8 mouse cellular contexts compared by ENCODE assay signal in genomic region chr7:64326892-64327291, GRCm38 (mm10). TPM values are rescaled to one million over a fixed set of nuclear protein-coding genes. Genes with fewer than 3 reads are reported as not detected.
DNase-seq lines count a peak whose midpoint lies in the region; ATAC-seq and TF ChIP-seq lines count a peak whose summit lies in the region.

No protein-coding gene starts in this region.

- H3K4me3 ChIP-seq in cortical plate, adult 2 months (ENCODE audit: insufficient read depth, low read length): no peak overlapping the region
- no peak overlapping the region for H3K4me3 ChIP-seq in midbrain, embryonic 14.5 days (replicated peaks; ENCODE audit: low read depth, low read length)
- H3K4me3 ChIP-seq in small intestine, adult 2 months (ENCODE audit: low read depth, low read length): no peak overlapping the region

- H3K4me1 ChIP-seq in cortical plate, adult 2 months (ENCODE audit: control insufficient read depth, insufficient read depth, low read length): no peaks in the 10 kb centered on the region
- no peaks in the 10 kb centered on the region for H3K4me1 ChIP-seq in midbrain, embryonic 14.5 days (ENCODE audit: control insufficient read depth, insufficient read depth, low read length)
- H3K4me1 ChIP-seq in small intestine, adult 2 months (ENCODE audit: control insufficient read depth, insufficient read depth, insufficient read length, low read length): no peaks in the 10 kb centered on the region

- H3K36me3 ChIP-seq in midbrain, embryonic 14.5 days (ENCODE audit: control insufficient read depth, insufficient read depth, low read length): peaks cover 29% of the 10 kb centered on the region
- H3K36me3 ChIP-seq in small intestine, adult 2 months (ENCODE audit: control insufficient read depth, insufficient read depth, low read length): peaks cover 17% of the 10 kb centered on the region

- no peaks in the 10 kb centered on the region for H3K27me3 ChIP-seq in midbrain, embryonic 14.5 days (ENCODE audit: control insufficient read depth, insufficient read depth, low read length)
- no peaks in the 10 kb centered on the region for H3K27me3 ChIP-seq in small intestine, adult 2 months (ENCODE audit: control insufficient read depth, insufficient read depth, low read length)

- ATAC-seq in midbrain, embryonic 14.5 days (ENCODE audit: low FRiP score, low TSS enrichment): peak; percentile 58

- no peak overlapping the region for H3K9ac ChIP-seq in midbrain, embryonic 14.5 days (replicated peaks; ENCODE audit: low read length)

- intact Hi-C loops in left cerebral cortex, postnatal 4 days (cut with DNase I): loop anchor here (10.0 kb wide), 1 partner anchor 162 kb away; no protein-coding TSS in a partner anchor

- WGBS in midbrain, embryonic 14.5 days: 16% methylated on average over 1 of the region's 1 CpGs
- WGBS in small intestine, adult 2 months: 14% methylated on average over 1 of the region's 1 CpGs

- no peak for TF ChIP-seq POLR2A in cortical plate, adult 2 months (IDR thresholded peaks at IDR 0.05; ENCODE audit: extremely low read depth, insufficient read depth, low read length)
- no peak for TF ChIP-seq POLR2A in small intestine, adult 2 months (IDR thresholded peaks at IDR 0.05; ENCODE audit: low read depth, low read length)

- H3K9me3 ChIP-seq in midbrain, embryonic 14.5 days (ENCODE audit: control insufficient read depth, low read length): no peaks in the 10 kb centered on the region

- peak; percentile 80 for TF ChIP-seq CTCF in cortical plate, adult 2 months (IDR thresholded peaks at IDR 0.05; ENCODE audit: extremely low read depth, insufficient read depth, low read length)
- peak; percentile 77; the same call in 1 of the 2 replicates for TF ChIP-seq CTCF in small intestine, adult 2 months (IDR thresholded peaks at IDR 0.05; ENCODE audit: extremely low read depth, insufficient read length, insufficient replicate concordance, low read depth, low read length)

- H3K27ac ChIP-seq in cortical plate, adult 2 months (ENCODE audit: insufficient read depth, low read length): no peak overlapping the region
- no peak overlapping the region for H3K27ac ChIP-seq in midbrain, embryonic 14.5 days (replicated peaks; ENCODE audit: low read depth, low read length)
- no peak overlapping the region for H3K27ac ChIP-seq in small intestine, adult 2 months (ENCODE audit: insufficient read depth, low read depth, low read length)

- DNase-seq in adrenal gland, adult 18-20 months (ENCODE audit: low spot score in 2 of 2): peak; percentile 83 to 86
- peak; percentile 85 for DNase-seq in gastrocnemius, postnatal 10 days
- DNase-seq in kidney, adult 11 months: peak; percentile 55
- peak; percentile 87 for DNase-seq in left cerebral cortex, postnatal 4 days
- peak; percentile 88 for DNase-seq in midbrain, embryonic 14.5 days
- DNase-seq in MN1 (ENCODE audit: low spot score): no peak

- no peak overlapping the region for H3K4me2 ChIP-seq in midbrain, embryonic 14.5 days (ENCODE audit: low read length)

RNA-seq across cellular contexts. Expression of gene Mtmr10, which starts 39.4 kb away (rescaled TPM):
- total RNA-seq in adrenal gland, adult 18-20 months (2021): 10 to 100 TPM; 25.8 to 30.5 TPM
- polyA plus RNA-seq in cortical plate, adult 2 months (2012; rRNA removed): 11.6 and 11.9 TPM in 2 replicates
- total RNA-seq in gastrocnemius, postnatal 10 days (2021): 10 to 100 TPM; 15.5 to 16.4 TPM
- 10 to 100 TPM; 10.5 to 11.8 TPM for total RNA-seq in left cerebral cortex, postnatal 4 days (2021)
- polyA plus RNA-seq in midbrain, embryonic 14.5 days (2014; fragmentation: Nextera tagmentation; extraction: Ambion mirVana): 7.5 and 13.1 TPM in 2 replicates
- polyA plus RNA-seq in small intestine, adult 2 months (2012; rRNA removed): 1.5 and 2.0 TPM in 2 replicates

RNA-seq across cellular contexts. Expression of gene Fan1, which starts 47.0 kb away (rescaled TPM):
- 1 to 10 TPM; 5.5 to 5.8 TPM for total RNA-seq in adrenal gland, adult 18-20 months (2021)
- polyA plus RNA-seq in cortical plate, adult 2 months (2012; rRNA removed): 4.1 and 4.3 TPM in 2 replicates
- 1 to 10 TPM; 7.1 to 7.5 TPM for total RNA-seq in gastrocnemius, postnatal 10 days (2021)
- total RNA-seq in left cerebral cortex, postnatal 4 days (2021): 1 to 10 TPM; 8.4 to 9.6 TPM
- 4.7 and 5.0 TPM in 2 replicates for polyA plus RNA-seq in midbrain, embryonic 14.5 days (2014; fragmentation: Nextera tagmentation; extraction: Ambion mirVana)
- polyA plus RNA-seq in small intestine, adult 2 months (2012; rRNA removed): 0.67 and 1.2 TPM in 2 replicates
